Mouse (Mus musculus) heart, postnatal 4 days (tissue): ENCODE measurements at regions not wholly inside any gene's neighbourhood (a gene's known extent, or its start where the extent isn't known, plus 50 kb on each side); places are given as distances from the start of the nearest gene placed in this dataset.
A peak's percentile ranks its signal among the peaks of the same experiment; 100 is the strongest.
"Not testable (repeated sequence)": the region's sequence is repeated elsewhere in the genome, so short reads cannot be mapped to it uniquely, and the experiment has no call there.

ENCODE experiments used
- DNase-seq: peaks from one replicate; pipeline ENCODE4 v3.0.0; 2021

DNA sequence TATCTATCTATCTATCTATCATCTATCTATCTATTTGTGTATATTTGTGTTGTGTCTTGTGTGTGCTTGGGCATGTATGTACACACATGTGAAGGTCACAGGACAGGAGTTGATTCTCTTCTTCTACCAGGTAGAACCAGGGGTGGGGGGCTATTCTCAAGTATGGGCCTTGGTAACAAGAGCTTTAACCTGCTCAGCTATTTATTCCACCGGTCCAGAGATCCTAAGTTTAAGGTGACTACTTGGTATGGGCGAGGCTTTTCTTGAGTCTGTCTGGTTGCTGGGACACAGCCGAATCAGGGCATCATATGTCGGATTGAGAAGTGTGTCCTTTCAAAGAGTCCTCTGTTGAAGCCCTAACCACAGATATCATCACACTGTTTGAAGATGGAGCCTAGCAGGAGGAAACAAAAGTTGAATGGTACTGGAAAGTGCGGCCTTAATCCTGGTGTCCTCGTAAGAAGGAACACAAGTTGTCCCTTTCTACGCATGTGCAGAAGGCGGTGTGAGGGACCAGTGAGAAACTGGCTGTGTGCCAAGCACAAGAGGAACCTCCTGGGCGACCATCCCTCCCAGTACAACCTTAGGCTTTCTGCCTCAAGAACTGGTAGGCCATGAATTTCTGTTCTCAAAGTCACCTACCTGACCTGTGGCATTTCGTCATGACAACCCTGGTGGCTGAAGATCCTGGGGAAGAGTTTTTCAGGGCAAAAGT lies 80.0 kb upstream of the Cpsf6 start:
- DNase-seq = no peak

GRCm38 (mm10) chr10:117459041-117459475 lies 79.2 kb upstream of the Cpsf6 start:
- no peak for DNase-seq

GRCm38 (mm10) chr10:117458271-117459040 lies 78.6 kb upstream of the Cpsf6 start:
- no peak for DNase-seq

DNA sequence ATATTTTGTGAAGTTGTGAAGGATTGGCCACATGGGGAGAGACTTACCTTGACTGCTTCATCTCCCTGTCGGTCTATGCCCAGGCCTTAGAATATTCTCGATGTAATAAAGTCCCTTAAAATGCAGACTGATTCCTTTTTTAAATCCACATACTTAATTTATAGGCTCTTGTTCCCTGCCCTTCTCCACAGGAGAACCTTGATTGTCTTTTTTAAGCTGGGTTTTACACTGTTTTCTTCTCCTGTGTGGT lies 77.8 kb upstream of the Cpsf6 start:
- DNase-seq = no peak

DNA sequence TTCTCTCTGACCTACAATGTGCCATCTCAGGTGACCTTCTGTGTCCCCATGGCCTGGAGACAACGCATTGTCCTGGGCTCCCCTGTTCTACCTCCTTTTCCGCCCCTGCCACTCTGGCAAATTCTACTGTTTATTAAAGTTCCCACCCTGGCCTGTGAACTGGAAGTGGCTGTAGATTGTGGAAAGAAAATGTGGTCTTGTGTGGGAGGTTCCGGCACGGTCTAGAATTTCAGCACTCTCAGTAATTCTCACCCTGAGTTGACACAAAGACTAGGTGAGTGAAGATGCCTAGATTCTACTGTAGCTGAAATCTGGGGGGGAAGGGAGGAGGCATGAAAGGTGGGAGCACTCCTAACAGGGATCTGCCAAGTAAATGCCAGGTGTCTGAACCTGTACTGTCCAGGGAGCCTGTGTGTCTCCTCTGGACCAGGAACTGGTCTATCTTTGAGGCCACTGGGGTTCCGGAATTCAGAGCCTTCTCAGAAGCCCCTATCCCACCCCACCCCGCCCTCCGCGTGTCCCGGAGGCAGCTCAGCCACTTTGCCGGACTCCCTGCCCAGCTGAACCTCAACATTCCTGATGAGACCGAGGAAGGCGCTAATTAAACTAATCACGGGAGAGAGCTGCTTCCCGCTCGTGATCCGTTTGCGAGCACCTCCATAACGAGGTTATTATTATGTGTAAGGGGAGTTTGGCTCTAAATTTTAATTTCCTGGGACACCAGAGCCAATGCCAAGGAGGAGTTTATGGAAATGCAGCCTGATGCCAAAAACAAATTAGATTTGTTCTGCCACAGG lies 77.3 kb upstream of the Cpsf6 start:
- no peak for DNase-seq

- DNase-seq = no peak
Measured at GRCm38 (mm10) chr10:117456427-117456826, 76.6 kb upstream of the Cpsf6 start.

DNA sequence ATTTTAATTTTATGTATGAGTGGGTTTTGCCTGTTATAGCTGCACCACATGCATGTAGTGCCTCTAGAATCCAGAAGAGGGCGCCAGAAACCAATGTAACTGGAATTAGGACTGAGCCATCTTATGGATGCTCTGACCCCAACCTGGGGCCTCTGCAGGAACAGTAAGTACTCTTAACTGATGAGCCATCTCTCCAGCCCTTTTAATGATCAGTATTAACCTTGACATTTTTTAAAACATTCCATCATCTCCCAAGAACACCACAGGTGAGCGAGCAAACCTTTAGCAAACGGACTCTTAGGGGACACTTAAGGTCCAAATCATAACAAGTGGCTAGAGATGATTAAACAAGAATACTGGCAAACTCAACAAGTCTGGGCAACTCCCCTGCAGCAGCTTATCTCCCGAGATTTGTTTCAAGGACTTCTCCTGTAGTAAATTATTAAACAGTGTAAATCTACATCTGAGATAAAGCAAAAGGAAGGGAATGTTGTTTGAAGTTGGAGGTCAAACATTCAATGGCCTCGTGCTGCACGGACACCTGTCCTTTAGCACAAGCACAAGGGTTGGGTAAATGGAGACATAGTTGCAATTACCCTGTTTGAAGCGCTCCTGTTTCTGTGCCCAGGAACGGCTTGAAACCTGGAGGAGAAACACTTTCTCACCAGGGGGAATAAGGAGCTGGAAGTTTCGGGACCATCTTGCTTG lies 75.9 kb upstream of the Cpsf6 start:
- DNase-seq = peak; percentile 66

- no peak for DNase-seq
Measured at GRCm38 (mm10) chr10:117454711-117455591, 75.1 kb upstream of the Cpsf6 start.

DNA sequence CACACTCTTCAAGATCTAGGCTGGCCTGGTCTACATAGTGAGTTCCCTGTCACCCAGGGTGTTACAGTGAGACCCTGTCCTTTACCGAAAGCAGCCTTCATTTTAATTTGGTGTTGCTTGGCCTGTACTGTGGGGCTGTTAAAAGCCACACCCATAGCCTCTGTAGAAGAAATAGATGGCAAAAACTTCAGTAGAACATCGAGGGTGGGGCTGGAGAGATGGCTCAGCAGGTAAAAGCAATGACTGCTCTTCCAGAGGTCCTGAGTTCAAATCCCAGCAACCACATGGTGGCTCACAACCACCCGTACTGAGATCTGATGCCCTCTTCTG lies 74.3 kb upstream of the Cpsf6 start:
- DNase-seq = no peak

GRCm38 (mm10) chr10:117453406-117454170 lies 73.8 kb upstream of the Cpsf6 start:
- no peak for DNase-seq

DNA sequence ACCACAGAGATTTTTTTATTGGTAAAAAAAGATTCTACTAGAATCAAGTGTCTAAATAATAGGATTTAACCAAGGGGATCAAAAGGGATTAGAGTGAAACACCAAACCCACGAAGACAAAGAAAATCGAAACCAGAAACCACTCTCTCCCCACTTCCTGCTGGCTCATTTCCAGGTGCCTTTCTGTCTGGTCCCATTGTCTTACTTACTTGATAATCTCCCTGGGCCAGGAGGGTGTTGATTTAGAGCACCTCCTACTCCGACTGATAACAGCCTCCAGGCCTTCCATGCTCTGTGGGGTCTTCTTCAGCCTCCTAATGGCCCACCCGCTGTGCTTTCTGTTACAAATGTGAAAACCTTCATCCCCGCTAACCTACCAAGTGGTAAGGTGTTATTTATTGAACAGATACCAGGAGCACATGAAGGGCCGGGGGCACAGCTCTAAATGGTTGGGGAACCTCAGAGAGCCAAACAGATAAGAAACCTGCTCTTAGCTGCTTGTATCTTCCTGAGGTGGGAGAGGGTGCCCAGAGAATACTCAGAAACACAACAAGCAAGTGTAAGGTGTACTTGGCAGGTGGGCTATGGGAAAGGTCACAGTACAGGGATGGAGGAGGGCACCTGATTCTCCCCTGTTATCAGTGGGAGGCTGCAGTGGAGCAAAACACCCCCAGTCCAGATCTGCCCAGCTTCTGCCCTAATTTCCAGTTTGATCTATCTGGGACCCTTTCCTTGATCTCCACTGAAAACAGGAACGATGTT lies 72.6 kb upstream of the Cpsf6 start:
- peak; percentile 60 for DNase-seq

DNA sequence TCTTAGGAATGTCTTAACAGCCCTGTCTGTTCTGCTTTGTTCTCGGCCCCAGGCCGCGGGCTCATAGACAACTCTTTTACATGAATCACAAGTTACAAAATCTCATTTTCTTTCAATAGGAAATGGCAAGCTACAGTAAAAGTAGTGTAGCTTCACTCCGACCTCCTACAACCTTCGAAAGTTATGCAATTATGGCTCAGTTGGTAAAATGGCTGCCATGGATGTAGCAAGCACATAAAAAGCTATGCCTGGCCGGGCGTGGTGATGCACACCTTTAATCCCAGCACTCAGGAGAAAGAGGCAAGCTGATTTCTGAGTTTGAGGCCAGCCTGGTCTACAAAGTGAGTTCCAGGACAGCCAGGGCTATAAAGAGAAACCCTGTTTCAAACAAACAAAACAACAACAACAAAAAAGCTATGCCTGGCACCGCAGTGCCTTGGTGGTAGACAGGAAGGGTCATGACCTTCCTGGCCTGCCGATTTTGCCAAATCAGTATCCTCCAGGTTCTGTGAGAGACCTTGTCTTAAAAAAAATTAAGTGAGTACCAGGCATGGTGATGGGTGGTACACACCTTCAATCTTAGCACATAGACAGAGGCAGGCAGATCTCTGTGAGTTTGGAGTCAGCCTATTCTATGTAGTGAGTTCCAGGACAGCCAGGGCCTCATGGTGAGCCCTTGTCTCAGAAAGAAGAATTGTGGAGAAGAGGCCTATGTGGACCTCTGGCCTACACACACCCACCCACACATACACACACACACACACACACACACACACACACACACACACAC lies 71.8 kb upstream of the Cpsf6 start:
- DNase-seq = no peak

- DNase-seq = no peak
Measured at GRCm38 (mm10) chr10:117450631-117451030, 70.8 kb upstream of the Cpsf6 start.

- no peak for DNase-seq
Measured at GRCm38 (mm10) chr10:117450240-117450569, 70.4 kb upstream of the Cpsf6 start.

- no peak for DNase-seq
Measured at GRCm38 (mm10) chr10:117449416-117450239, 69.8 kb upstream of the Cpsf6 start.

DNA sequence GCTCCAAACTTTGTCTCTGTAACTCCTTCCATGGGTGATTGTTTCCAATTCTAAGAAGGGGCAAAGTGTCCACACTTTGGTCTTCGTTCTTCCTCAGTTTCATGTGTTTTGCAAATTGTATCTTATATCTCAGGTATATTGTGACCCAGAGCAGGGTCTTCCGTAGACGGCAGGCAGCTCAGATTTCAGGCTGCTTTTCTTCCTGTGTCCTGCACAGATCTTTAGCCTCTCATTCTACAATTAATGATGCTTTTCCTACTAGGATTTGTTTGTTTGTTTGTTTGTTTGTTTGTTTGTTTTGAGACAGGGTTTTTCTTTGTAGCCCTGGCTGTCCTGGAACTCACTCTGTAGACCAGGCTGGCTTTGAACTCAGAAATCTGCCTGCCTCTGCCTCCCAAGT lies 69.0 kb upstream of the Cpsf6 start:
- not testable (repeated sequence) for DNase-seq

- no peak for DNase-seq
Measured at GRCm38 (mm10) chr10:117447626-117448025, 67.8 kb upstream of the Cpsf6 start.

DNA sequence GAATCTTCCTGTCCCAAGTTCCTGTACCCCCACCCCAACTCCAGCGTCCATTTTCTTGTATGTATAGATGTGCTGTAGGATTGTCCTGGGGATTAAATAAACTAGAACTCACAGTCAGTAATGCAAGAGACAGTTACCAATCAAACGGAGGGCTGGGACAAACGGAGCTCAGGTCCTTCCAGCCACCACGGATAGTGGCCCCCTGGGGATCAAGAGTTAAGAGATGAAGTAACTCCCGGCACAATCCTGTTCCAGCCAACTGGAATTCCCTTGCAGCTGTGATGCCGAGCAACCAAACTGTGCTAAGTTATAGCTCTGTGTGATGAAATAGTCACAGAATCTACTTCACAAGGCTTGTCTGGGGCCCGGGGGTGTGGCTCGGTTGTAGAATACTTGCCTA lies 67.4 kb upstream of the Cpsf6 start:
- no peak for DNase-seq

- no peak for DNase-seq
Measured at GRCm38 (mm10) chr10:117446776-117447175, 67.0 kb upstream of the Cpsf6 start.
